Mouse (Mus musculus) embryonic facial prominence, embryonic 14.5 days (tissue): ENCODE data around the gene Mest. TPM values are rescaled to one million over a fixed set of nuclear protein-coding genes. Genes with fewer than 3 reads are reported as not detected.
A peak's percentile ranks its signal among the peaks of the same experiment; 100 is the strongest.

Experiments used
- ATAC-seq: fragments of 200-750 bp; cut with Nextera tagmentation; 2 replicates; pipeline ENCODE4 v1.8.0; 2017; ENCODE audit warnings: low read depth, moderate number of reproducible peaks, moderate TSS enrichment
- DNase-seq: peaks from one replicate; pipeline ENCODE4 v3.0.0-alpha.2; 2015; ENCODE audit warnings: low spot score
- H3K27ac ChIP-seq: fragments of 300-500 bp; sonication (generic); replicated peaks from 2 replicates; pipeline ENCODE4 v1.5.1; 2014; ENCODE audit warnings: low read depth, mild to moderate bottlenecking, low read length, moderate library complexity
- H3K27me3 ChIP-seq: fragments of 300-500 bp; sonication (generic); replicated peaks from 2 replicates; pipeline ENCODE4 v1.6.1; 2014; ENCODE audit warnings: low read length; ENCODE audit not compliant: control insufficient read depth, insufficient read depth
- H3K36me3 ChIP-seq: fragments of 300-500 bp; sonication (generic); 2 replicates; pipeline ENCODE4 v1.6.1; 2014; ENCODE audit warnings: low read length, mixed read lengths; ENCODE audit not compliant: control insufficient read depth, insufficient read depth
- H3K4me1 ChIP-seq: fragments of 300-500 bp; sonication (generic); 2 replicates; pipeline ENCODE4 v1.6.1; 2014; ENCODE audit warnings: antibody characterized with exemption, low read length; ENCODE audit not compliant: control insufficient read depth, insufficient read depth
- H3K4me2 ChIP-seq: fragments of 300-500 bp; sonication (generic); 2 replicates; pipeline ENCODE4 v1.6.1; 2014; ENCODE audit warnings: low read depth, mild to moderate bottlenecking, low read length, moderate library complexity, mixed read lengths
- H3K4me3 ChIP-seq: fragments of 300-500 bp; sonication (generic); 2 replicates; pipeline ENCODE4 v1.5.1; 2014; ENCODE audit warnings: low read depth, mild to moderate bottlenecking, low read length
- H3K9ac ChIP-seq: fragments of 300-500 bp; sonication (generic); 2 replicates; pipeline ENCODE4 v1.6.1; 2014; ENCODE audit warnings: low read depth, mild to moderate bottlenecking, low read length, moderate library complexity, mixed read lengths
- H3K9me3 ChIP-seq: fragments of 300-500 bp; sonication (generic); 2 replicates; pipeline ENCODE4 v1.6.1; 2016; ENCODE audit warnings: low read length; ENCODE audit not compliant: control insufficient read depth
- WGBS: fragments of 180-500 bp; shearing (Covaris S2); extraction: QIAGEN DNeasy Blood & Tissue Kit; methylation state at CpG from one replicate; pipeline ENCODE4 v1.1.7; 2014; 5-methylcytosine and 5-hydroxymethylcytosine counted together
- microRNA counts: library from miRNA; unstranded; fragments of <30 nt; microRNA quantifications from one replicate; lab custom pipeline; 2017
- microRNA-seq: library from miRNA; unstranded; fragments of <30 nt; microRNA quantifications from one replicate; pipeline ENCODE4, GENCODE M21; 2016; ENCODE audit warnings: borderline number of aligned reads
- polyA plus RNA-seq: library from polyadenylated mRNA; unstranded; fragments of >200 nt; fragmentation: Nextera tagmentation; extraction: Ambion mirVana; gene quantifications from 2 replicates; pipeline ENCODE4 v1.2.1, GENCODE M21; 2014

The Mest gene
- polyA plus RNA-seq, 1 experiment from 2014 or later = 2,046 TPM

DNA sequence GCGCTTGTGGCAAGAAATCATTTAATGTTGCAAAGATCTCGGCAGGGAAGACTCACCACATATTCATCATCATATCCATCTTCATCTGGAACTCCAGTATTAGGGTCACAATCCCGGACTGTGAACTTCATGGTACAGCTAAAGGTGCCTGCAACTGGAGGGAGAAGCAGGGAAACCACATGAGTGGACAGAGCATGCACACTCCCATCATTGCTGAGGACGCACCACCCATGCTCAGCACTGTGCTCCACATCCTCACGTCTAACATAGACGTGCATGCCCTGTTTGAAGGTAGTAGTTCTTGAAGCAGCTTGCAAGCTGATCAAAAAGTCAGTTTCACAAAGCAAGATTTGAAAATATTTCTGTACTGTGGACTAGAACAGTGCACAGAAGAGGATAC lies 27.1 kb downstream of the Mest start:
- Histone ChIP-seq H3K9ac (no peak overlapping the region), H3K27ac (no peak overlapping the region), H3K4me2 (no peak overlapping the region), H3K36me3 (peaks cover 37% of the 10 kb centered on the region), H3K27me3 (no peaks in the 10 kb centered on the region), H3K4me3 (no peak overlapping the region), H3K9me3 (no peaks in the 10 kb centered on the region), H3K4me1 (no peaks in the 10 kb centered on the region; the same call in 1 of the 2 replicates)
- WGBS = 72% methylated on average over 6 of the region's 6 CpGs
- ATAC-seq (peak; percentile 50; the same call in 1 of the 2 replicates), DNase-seq (no peak)

DNA sequence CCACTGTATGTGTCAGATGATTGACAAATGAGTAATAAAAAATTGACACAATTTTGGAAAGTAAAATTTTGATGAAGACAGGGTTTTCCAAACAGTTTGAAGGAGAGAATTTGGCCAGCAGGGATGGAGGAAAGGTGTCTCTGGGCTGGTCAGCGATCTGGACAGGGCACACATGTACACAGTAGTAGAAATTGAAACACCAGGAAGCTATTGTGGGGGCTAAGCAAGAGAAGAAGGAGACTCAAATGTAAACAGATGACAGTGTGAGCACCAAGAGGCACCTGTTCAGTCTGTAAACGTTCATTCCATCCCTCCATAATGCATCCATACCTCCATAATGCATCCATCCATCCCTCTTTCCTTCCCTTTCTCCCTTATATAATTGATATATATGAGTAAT lies 27.9 kb downstream of the Mest start:
- 74% methylated on average over 2 of the region's 2 CpGs for WGBS
- ATAC-seq = 0 out of 2 replicates have a peak, but pooled peaks have one; percentile 7

More for the DNA sequence above, 27.9 kb downstream of the Mest start:
- no peak for DNase-seq
- H3K9ac ChIP-seq = no peak overlapping the region
- peaks cover 30% of the 10 kb centered on the region for H3K36me3 ChIP-seq
- no peak overlapping the region for H3K4me3 ChIP-seq
- no peak overlapping the region for H3K4me2 ChIP-seq
- H3K27me3 ChIP-seq = no peaks in the 10 kb centered on the region
- no peaks in the 10 kb centered on the region for H3K9me3 ChIP-seq
- no peak overlapping the region for H3K27ac ChIP-seq
- no peaks in the 10 kb centered on the region for H3K4me1 ChIP-seq

MicroRNA genes within 50 kb of the gene (microRNA counts, 519-probe panel; counts per million panel counts)
- 3,025 counts per million, percentile 71 among the panel's probes with 10 or more counts for microRNA mmu-miR-335-3p (lab: Ali Mortazavi, UCI)
- 4,264 counts per million, percentile 96 among the panel's probes with 10 or more counts for microRNA mmu-miR-335-5p (lab: Ali Mortazavi, UCI)

Small RNA genes within 50 kb of the gene (microRNA-seq; reads per million reads assigned to microRNA genes)
- 51,095 reads per million, percentile 99 among the genes with 10 or more reads in this experiment for gene Mir335

Other genes with a start within 250 kb of the Mest start
- 31.0 and 36.9 TPM in 2 replicates for gene Tmem209, start 213.8 kb upstream of the Mest start, polyA plus RNA-seq
- gene Ssmem1, start 213.7 kb upstream of the Mest start, polyA plus RNA-seq = 0.51 TPM in 1 of 2 replicates, not detected in the other
- 3.3 and 4.5 TPM in 2 replicates for gene Cpa2, start 182.0 kb upstream of the Mest start, polyA plus RNA-seq
- gene Cpa4, start 155.2 kb upstream of the Mest start, polyA plus RNA-seq = 3.0 and 3.4 TPM in 2 replicates
- gene Cpa5, start 112.5 kb upstream of the Mest start, polyA plus RNA-seq = 0.92 and 1.3 TPM in 2 replicates
- 1.3 and 1.7 TPM in 2 replicates for gene Cpa1, start 84.3 kb upstream of the Mest start, polyA plus RNA-seq
- 38.6 and 44.3 TPM in 2 replicates for gene Cep41, start 29.8 kb upstream of the Mest start, polyA plus RNA-seq
- gene Copg2, start 173.2 kb downstream of the Mest start, polyA plus RNA-seq = 29.0 and 31.3 TPM in 2 replicates
- gene Tsga13, start 192.0 kb downstream of the Mest start, polyA plus RNA-seq = 0.29 and 0.30 TPM in 2 replicates
- gene Klf14, start 235.5 kb downstream of the Mest start, polyA plus RNA-seq = 15.0 and 18.6 TPM in 2 replicates